Mouse (Mus musculus): ENCODE measurements around the gene 1700012A03Rik. TPM values are rescaled to one million over a fixed set of nuclear protein-coding genes. Genes with fewer than 3 reads are reported as not detected.

The 1700012A03Rik gene
- not detected for total RNA-seq (2021)
- 0.23 TPM in 1 of 2 replicates, not detected in the other for polyA plus RNA-seq (2012; rRNA removed)
- long read RNA-seq = 0 reads

DNA sequence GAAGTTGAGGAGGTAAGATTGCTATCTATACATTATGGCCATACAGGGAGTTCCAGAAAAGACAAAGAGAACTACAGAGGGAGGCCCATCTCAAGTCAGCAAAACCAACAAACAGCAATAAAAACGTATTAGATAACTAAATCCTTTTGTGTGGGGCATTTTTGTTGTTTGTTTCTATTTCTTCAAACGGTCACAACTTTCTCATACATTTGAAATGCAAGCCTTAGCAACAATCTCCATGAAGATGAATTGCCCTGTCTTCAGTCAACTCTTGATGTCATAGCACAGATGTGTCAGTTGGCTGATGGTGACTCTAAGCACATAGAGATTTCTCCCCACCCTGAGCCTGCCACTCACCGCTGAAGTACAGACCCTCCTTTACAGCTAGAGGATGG, at the start of gene 1700012A03Rik:
Gene 1700012A03Rik (plus strand): TSS at position 296 of the 395 bp plus-strand sequence.
- Histone ChIP-seq H3K27me3 (ENCODE audit: control insufficient read depth, insufficient read depth, low read length) (no peaks in the 10 kb centered on the region), H3K36me3 (ENCODE audit: control insufficient read depth, insufficient read depth, low read length) (no peaks in the 10 kb centered on the region), H3K4me1 (ENCODE audit: control insufficient read depth, insufficient read depth, low read length) (no peaks in the 10 kb centered on the region), H3K27ac (no peak within 1 kb of the TSS), H3K9ac (ENCODE audit: low read depth, low read length) (no peak within 1 kb of the TSS), H3K4me3 (no peak within 1 kb of the TSS), H3K79me2 (replicated peaks; ENCODE audit: control insufficient read depth, insufficient read depth, low read length) (no peaks in the 10 kb centered on the region)
- 70% methylated on average over 3 of the region's 3 CpGs for WGBS
- intact Hi-C loops (cut with DNase I) = no loop called here
- DNase-seq = no peak
- TF ChIP-seq EP300 (IDR thresholded peaks at IDR 0.05; ENCODE audit: insufficient read depth, low read depth, low read length) (no peak), CTCF (IDR thresholded peaks at IDR 0.05) (no peak), POLR2A (IDR thresholded peaks at IDR 0.05; ENCODE audit: insufficient read depth, low read depth, low read length) (no peak)

DNA sequence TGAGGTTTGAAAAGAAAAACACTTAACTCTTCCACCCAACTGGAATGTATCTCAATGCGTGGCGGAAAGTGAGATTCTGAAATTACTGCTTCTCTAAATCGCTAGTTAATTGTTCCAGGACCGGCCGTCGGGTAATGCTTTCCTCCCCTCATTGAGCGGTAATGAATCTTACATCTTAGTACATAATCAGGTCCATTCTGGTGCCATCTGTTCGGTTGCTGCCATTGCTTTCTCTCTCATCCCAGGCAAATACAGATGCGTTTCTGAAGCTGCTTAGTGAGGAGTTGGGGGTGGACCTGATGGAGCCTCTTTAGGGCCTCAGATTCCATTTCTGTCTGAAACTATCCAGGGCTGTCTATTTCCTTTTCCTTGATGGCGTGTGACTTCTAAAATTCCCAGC, 45.8 kb upstream of the 1700012A03Rik start:
- 90% methylated on average over 10 of the region's 10 CpGs for WGBS

DNA sequence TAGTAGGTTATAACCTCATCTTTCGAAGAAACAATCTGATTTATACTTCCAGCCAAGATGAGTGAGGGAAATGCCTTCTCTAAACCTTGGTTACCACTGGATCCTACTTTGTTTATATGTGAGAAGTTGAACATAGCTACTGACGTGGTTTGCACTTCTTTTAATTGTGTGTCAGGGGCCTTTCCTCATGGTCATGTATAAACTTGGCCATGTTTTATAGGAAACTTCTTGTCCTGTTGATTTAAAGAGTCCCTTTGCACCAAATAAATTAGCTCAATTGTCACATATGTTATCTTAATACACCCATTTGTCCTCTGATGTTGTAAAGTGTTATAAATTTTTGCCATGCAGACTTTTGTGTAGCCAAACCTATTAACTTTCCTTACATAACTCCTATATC, 44.1 kb upstream of the 1700012A03Rik start:
- no peak for TF ChIP-seq POLR2A (IDR thresholded peaks at IDR 0.05; ENCODE audit: insufficient read depth, low read depth, low read length)
- H3K36me3 ChIP-seq (ENCODE audit: control insufficient read depth, insufficient read depth, low read length) = no peaks in the 10 kb centered on the region
- H3K27me3 ChIP-seq (ENCODE audit: control insufficient read depth, insufficient read depth, low read length) = no peaks in the 10 kb centered on the region
- no peak overlapping the region for H3K27ac ChIP-seq
- no peaks in the 10 kb centered on the region for H3K79me2 ChIP-seq (replicated peaks; ENCODE audit: control insufficient read depth, insufficient read depth, low read length)
- intact Hi-C loops (cut with DNase I) = no loop called here
- DNase-seq = no peak
- H3K4me3 ChIP-seq = no peak overlapping the region
- H3K4me1 ChIP-seq (ENCODE audit: control insufficient read depth, insufficient read depth, low read length) = no peaks in the 10 kb centered on the region
- H3K9ac ChIP-seq (ENCODE audit: low read depth, low read length) = no peak overlapping the region
- 65% methylated on average over 2 of the region's 2 CpGs for WGBS

More for the DNA sequence above, 45.8 kb upstream of the 1700012A03Rik start:
- Histone ChIP-seq H3K79me2 (replicated peaks; ENCODE audit: control insufficient read depth, insufficient read depth, low read length) (no peaks in the 10 kb centered on the region), H3K4me1 (ENCODE audit: control insufficient read depth, insufficient read depth, low read length) (no peaks in the 10 kb centered on the region), H3K27me3 (ENCODE audit: control insufficient read depth, insufficient read depth, low read length) (no peaks in the 10 kb centered on the region), H3K36me3 (ENCODE audit: control insufficient read depth, insufficient read depth, low read length) (no peaks in the 10 kb centered on the region), H3K27ac (no peak overlapping the region), H3K9ac (ENCODE audit: low read depth, low read length) (no peak overlapping the region), H3K4me3 (no peak overlapping the region)
- no peak for DNase-seq
- intact Hi-C loops (cut with DNase I) = no loop called here
- TF ChIP-seq POLR2A (IDR thresholded peaks at IDR 0.05; ENCODE audit: insufficient read depth, low read depth, low read length) (no peak), CTCF (IDR thresholded peaks at IDR 0.05) (no peak), EP300 (IDR thresholded peaks at IDR 0.05; ENCODE audit: insufficient read depth, low read depth, low read length) (no peak)

DNA sequence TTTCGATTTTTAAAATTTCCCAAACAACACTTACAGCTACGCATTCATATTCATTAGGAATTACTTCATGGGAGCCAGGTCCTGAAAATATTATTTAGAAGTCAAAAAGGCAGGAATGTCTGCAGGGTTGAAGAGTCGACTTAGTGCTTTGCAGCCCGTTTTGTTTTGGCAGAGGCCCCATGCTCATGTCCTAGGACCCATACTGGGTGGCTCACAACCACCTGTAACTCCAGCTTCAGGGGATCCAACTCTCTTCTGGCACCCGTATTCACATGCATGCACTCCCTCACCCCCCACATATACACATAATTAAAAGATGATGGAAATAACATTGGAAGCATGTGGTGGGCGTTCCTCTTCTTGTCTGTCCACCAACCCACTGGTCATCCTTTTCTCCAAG, 43.7 kb upstream of the 1700012A03Rik start:
- H3K27me3 ChIP-seq (ENCODE audit: control insufficient read depth, insufficient read depth, low read length) = no peaks in the 10 kb centered on the region
- TF ChIP-seq EP300 (IDR thresholded peaks at IDR 0.05; ENCODE audit: insufficient read depth, low read depth, low read length) = no peak
- no peak for TF ChIP-seq POLR2A (IDR thresholded peaks at IDR 0.05; ENCODE audit: insufficient read depth, low read depth, low read length)
- TF ChIP-seq CTCF (IDR thresholded peaks at IDR 0.05) = no peak
- WGBS = 77% methylated on average over 6 of the region's 6 CpGs
- H3K4me3 ChIP-seq = no peak overlapping the region
- no peak overlapping the region for H3K27ac ChIP-seq
- no peaks in the 10 kb centered on the region for H3K36me3 ChIP-seq (ENCODE audit: control insufficient read depth, insufficient read depth, low read length)
- DNase-seq = no peak
- no peaks in the 10 kb centered on the region for H3K4me1 ChIP-seq (ENCODE audit: control insufficient read depth, insufficient read depth, low read length)
- intact Hi-C loops (cut with DNase I) = no loop called here
- H3K79me2 ChIP-seq (replicated peaks; ENCODE audit: control insufficient read depth, insufficient read depth, low read length) = no peaks in the 10 kb centered on the region
- no peak overlapping the region for H3K9ac ChIP-seq (ENCODE audit: low read depth, low read length)

DNA sequence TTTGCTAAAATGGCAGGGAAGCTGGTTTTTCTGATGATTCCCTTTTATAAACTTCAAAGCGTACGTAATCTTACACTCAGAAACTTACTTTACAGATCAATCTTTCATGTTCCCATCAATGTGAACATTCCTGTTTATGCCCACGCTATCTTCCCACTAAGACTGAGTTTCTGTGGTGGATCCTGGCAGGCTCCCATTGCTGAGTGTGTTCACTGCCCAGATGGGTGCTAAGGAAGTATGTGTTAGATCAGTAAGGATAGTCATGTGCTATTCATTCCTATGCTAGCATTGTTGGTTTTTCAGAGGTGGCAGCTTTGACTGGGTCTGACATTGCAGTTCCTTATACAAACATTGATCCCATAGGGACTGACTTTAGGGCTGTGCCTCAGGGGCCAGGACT, 42.7 kb upstream of the 1700012A03Rik start:
- H3K27me3 ChIP-seq (ENCODE audit: control insufficient read depth, insufficient read depth, low read length) = no peaks in the 10 kb centered on the region
- WGBS = 95% methylated on average over 3 of the region's 3 CpGs
- H3K79me2 ChIP-seq (replicated peaks; ENCODE audit: control insufficient read depth, insufficient read depth, low read length) = no peaks in the 10 kb centered on the region
- H3K4me3 ChIP-seq = no peak overlapping the region
- TF ChIP-seq POLR2A (IDR thresholded peaks at IDR 0.05; ENCODE audit: insufficient read depth, low read depth, low read length) (no peak), EP300 (IDR thresholded peaks at IDR 0.05; ENCODE audit: insufficient read depth, low read depth, low read length) (no peak), CTCF (IDR thresholded peaks at IDR 0.05) (no peak)
- DNase-seq = no peak
- H3K4me1 ChIP-seq (ENCODE audit: control insufficient read depth, insufficient read depth, low read length) = no peaks in the 10 kb centered on the region
- no peak overlapping the region for H3K27ac ChIP-seq
- intact Hi-C loops (cut with DNase I) = no loop called here
- no peak overlapping the region for H3K9ac ChIP-seq (ENCODE audit: low read depth, low read length)
- H3K36me3 ChIP-seq (ENCODE audit: control insufficient read depth, insufficient read depth, low read length) = no peaks in the 10 kb centered on the region

DNA sequence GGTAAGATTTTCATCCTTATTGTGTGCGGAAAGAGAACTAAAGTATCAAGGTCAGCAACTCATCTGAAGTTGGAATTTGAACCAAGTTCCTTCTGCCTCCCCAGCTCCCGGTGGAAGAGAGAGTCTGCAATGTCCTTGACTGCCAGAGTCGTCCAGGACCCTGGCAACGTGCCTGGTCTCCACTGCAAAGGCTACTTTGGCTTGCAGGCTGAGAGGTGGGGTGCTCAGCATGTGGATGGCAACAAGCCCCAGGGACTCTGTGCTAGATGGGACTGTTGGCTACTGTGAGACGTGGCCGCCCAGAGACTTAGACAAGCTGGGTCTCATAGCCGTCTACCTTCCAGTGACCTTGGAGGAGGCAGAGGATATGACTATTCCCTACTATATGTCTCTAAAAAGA, 33.2 kb upstream of the 1700012A03Rik start:
- 42% methylated on average over 7 of the region's 7 CpGs for WGBS
- peak; percentile 62 to 70 for DNase-seq
- Histone ChIP-seq H3K36me3 (ENCODE audit: control insufficient read depth, insufficient read depth, low read length) (no peaks in the 10 kb centered on the region), H3K79me2 (replicated peaks; ENCODE audit: control insufficient read depth, insufficient read depth, low read length) (no peaks in the 10 kb centered on the region), H3K27ac (no peak overlapping the region), H3K9ac (ENCODE audit: low read depth, low read length) (no peak overlapping the region), H3K27me3 (ENCODE audit: control insufficient read depth, insufficient read depth, low read length) (no peaks in the 10 kb centered on the region), H3K4me1 (ENCODE audit: control insufficient read depth, insufficient read depth, low read length) (peaks cover 3% of the 10 kb centered on the region), H3K4me3 (no peak overlapping the region)
- intact Hi-C loops (cut with DNase I) = loop anchor here (10.0 kb wide), 2 partner anchors 298 to 568 kb away; partner anchors contain the start of gene Plxna4
- TF ChIP-seq CTCF (IDR thresholded peaks at IDR 0.05) = no peak
- no peak for TF ChIP-seq EP300 (IDR thresholded peaks at IDR 0.05; ENCODE audit: insufficient read depth, low read depth, low read length)
- TF ChIP-seq POLR2A (IDR thresholded peaks at IDR 0.05; ENCODE audit: insufficient read depth, low read depth, low read length) = no peak
